Mouse (Mus musculus): Measurements from ENCODE around the gene Tmem260. TPM values are rescaled to one million over a fixed set of nuclear protein-coding genes. Genes with fewer than 3 reads are reported as not detected.
A peak's percentile ranks its signal among the peaks of the same experiment; 100 is the strongest.

Gene Tmem260
- polyA plus RNA-seq, 1 experiment from 2014 or later, result 23.3 TPM

GRCm38 (mm10) chr14:48431978-48432377 is 13.9 kb upstream of the Tmem260 start:
- H3K27ac ChIP-seq (ENCODE audit: low read depth, low read length), result no peak overlapping the region

GRCm38 (mm10) chr14:48443796-48444195 is 2.1 kb upstream of the Tmem260 start:
- Histone ChIP-seq H3K4me2 (replicated peaks; ENCODE audit: low read depth, low read length) (no peak overlapping the region), H3K27me3 (ENCODE audit: control insufficient read depth, insufficient read depth, low read length) (no peaks in the 10 kb centered on the region), H3K27ac (ENCODE audit: low read depth, low read length) (no peak overlapping the region), H3K9me3 (ENCODE audit: control insufficient read depth, low read length) (no peaks in the 10 kb centered on the region), H3K4me1 (replicated peaks; ENCODE audit: control insufficient read depth, insufficient read depth, low read length) (no peaks in the 10 kb centered on the region; the same call in 1 of the 2 replicates), H3K36me3 (ENCODE audit: control insufficient read depth, insufficient read depth, low read length) (no peaks in the 10 kb centered on the region), H3K4me3 (ENCODE audit: low read depth, low read length) (no peak overlapping the region), H3K9ac (ENCODE audit: low read depth, low read length) (no peak overlapping the region)
- ATAC-seq (ENCODE audit: low FRiP score) (no peak), DNase-seq (ENCODE audit: low spot score) (no peak)
- 46% methylated on average over 3 of the region's 3 CpGs for WGBS

More at GRCm38 (mm10) chr14:48431978-48432377, 13.9 kb upstream of the Tmem260 start:
- 88% methylated on average over 2 of the region's 2 CpGs for WGBS
- no peaks in the 10 kb centered on the region for H3K9me3 ChIP-seq (ENCODE audit: control insufficient read depth, low read length)
- H3K4me3 ChIP-seq (ENCODE audit: low read depth, low read length), result no peak overlapping the region
- DNase-seq (ENCODE audit: low spot score), result no peak
- no peak overlapping the region for H3K9ac ChIP-seq (ENCODE audit: low read depth, low read length)
- no peaks in the 10 kb centered on the region for H3K4me1 ChIP-seq (replicated peaks; ENCODE audit: control insufficient read depth, insufficient read depth, low read length)
- no peaks in the 10 kb centered on the region for H3K36me3 ChIP-seq (ENCODE audit: control insufficient read depth, insufficient read depth, low read length)
- ATAC-seq (ENCODE audit: low FRiP score), result no peak
- H3K4me2 ChIP-seq (replicated peaks; ENCODE audit: low read depth, low read length), result no peak overlapping the region
- no peaks in the 10 kb centered on the region for H3K27me3 ChIP-seq (ENCODE audit: control insufficient read depth, insufficient read depth, low read length)

GRCm38 (mm10) chr14:48451966-48452407 is 6.1 kb downstream of the Tmem260 start:
- 74% methylated on average over 18 of the region's 18 CpGs for WGBS
- H3K27me3 ChIP-seq (ENCODE audit: control insufficient read depth, insufficient read depth, low read length), result no peaks in the 10 kb centered on the region
- no peak for DNase-seq (ENCODE audit: low spot score)
- H3K4me1 ChIP-seq (replicated peaks; ENCODE audit: control insufficient read depth, insufficient read depth, low read length), result no peaks in the 10 kb centered on the region; the same call in 1 of the 2 replicates
- no peaks in the 10 kb centered on the region for H3K36me3 ChIP-seq (ENCODE audit: control insufficient read depth, insufficient read depth, low read length)
- no peak overlapping the region for H3K9ac ChIP-seq (ENCODE audit: low read depth, low read length)
- H3K4me3 ChIP-seq (ENCODE audit: low read depth, low read length), result no peak overlapping the region
- no peak overlapping the region for H3K27ac ChIP-seq (ENCODE audit: low read depth, low read length)
- ATAC-seq (ENCODE audit: low FRiP score), result 0 out of 2 replicates have a peak, but pooled peaks have one; percentile 19
- no peaks in the 10 kb centered on the region for H3K9me3 ChIP-seq (ENCODE audit: control insufficient read depth, low read length)
- no peak overlapping the region for H3K4me2 ChIP-seq (replicated peaks; ENCODE audit: low read depth, low read length)

- H3K27me3 ChIP-seq (ENCODE audit: control insufficient read depth, insufficient read depth, low read length), result no peaks in the 10 kb centered on the region
- no peak overlapping the region for H3K27ac ChIP-seq (ENCODE audit: low read depth, low read length)
- no peak overlapping the region for H3K4me3 ChIP-seq (ENCODE audit: low read depth, low read length)
- WGBS, result 78% methylated on average over 5 of the region's 5 CpGs
- H3K9me3 ChIP-seq (ENCODE audit: control insufficient read depth, low read length), result no peaks in the 10 kb centered on the region
- H3K4me2 ChIP-seq (replicated peaks; ENCODE audit: low read depth, low read length), result no peak overlapping the region
- no peaks in the 10 kb centered on the region for H3K4me1 ChIP-seq (replicated peaks; ENCODE audit: control insufficient read depth, insufficient read depth, low read length)
- ATAC-seq (ENCODE audit: low FRiP score) (no peak), DNase-seq (ENCODE audit: low spot score) (no peak)
- no peaks in the 10 kb centered on the region for H3K36me3 ChIP-seq (ENCODE audit: control insufficient read depth, insufficient read depth, low read length)
- no peak overlapping the region for H3K9ac ChIP-seq (ENCODE audit: low read depth, low read length)
Measured at GRCm38 (mm10) chr14:48453411-48453810, 7.5 kb downstream of the Tmem260 start.

- Histone ChIP-seq H3K36me3 (ENCODE audit: control insufficient read depth, insufficient read depth, low read length) (no peaks in the 10 kb centered on the region), H3K4me3 (ENCODE audit: low read depth, low read length) (no peak overlapping the region), H3K27ac (ENCODE audit: low read depth, low read length) (no peak overlapping the region), H3K4me2 (replicated peaks; ENCODE audit: low read depth, low read length) (no peak overlapping the region), H3K9me3 (ENCODE audit: control insufficient read depth, low read length) (no peaks in the 10 kb centered on the region), H3K27me3 (ENCODE audit: control insufficient read depth, insufficient read depth, low read length) (no peaks in the 10 kb centered on the region), H3K4me1 (replicated peaks; ENCODE audit: control insufficient read depth, insufficient read depth, low read length) (no peaks in the 10 kb centered on the region), H3K9ac (ENCODE audit: low read depth, low read length) (no peak overlapping the region)
- peak; percentile 89 for ATAC-seq (ENCODE audit: low FRiP score)
- 66% methylated on average over 12 of the region's 12 CpGs for WGBS
- DNase-seq (ENCODE audit: low spot score), result peak; percentile 43
Measured at GRCm38 (mm10) chr14:48456305-48457092, 10.6 kb downstream of the Tmem260 start.

- no peak for DNase-seq (ENCODE audit: low spot score)
- Histone ChIP-seq H3K4me2 (replicated peaks; ENCODE audit: low read depth, low read length) (no peak overlapping the region), H3K27ac (ENCODE audit: low read depth, low read length) (no peak overlapping the region), H3K9ac (ENCODE audit: low read depth, low read length) (no peak overlapping the region), H3K27me3 (ENCODE audit: control insufficient read depth, insufficient read depth, low read length) (no peaks in the 10 kb centered on the region), H3K4me1 (replicated peaks; ENCODE audit: control insufficient read depth, insufficient read depth, low read length) (no peaks in the 10 kb centered on the region), H3K4me3 (ENCODE audit: low read depth, low read length) (no peak overlapping the region), H3K36me3 (ENCODE audit: control insufficient read depth, insufficient read depth, low read length) (no peaks in the 10 kb centered on the region), H3K9me3 (ENCODE audit: control insufficient read depth, low read length) (no peaks in the 10 kb centered on the region)
- WGBS, result 90% methylated on average over 16 of the region's 16 CpGs
- no peak for ATAC-seq (ENCODE audit: low FRiP score)
Measured at GRCm38 (mm10) chr14:48457288-48457938, 11.5 kb downstream of the Tmem260 start.

GRCm38 (mm10) chr14:48458901-48459300 is 13.0 kb downstream of the Tmem260 start:
- Histone ChIP-seq H3K9ac (ENCODE audit: low read depth, low read length) (no peak overlapping the region), H3K27ac (ENCODE audit: low read depth, low read length) (no peak overlapping the region), H3K27me3 (ENCODE audit: control insufficient read depth, insufficient read depth, low read length) (no peaks in the 10 kb centered on the region), H3K36me3 (ENCODE audit: control insufficient read depth, insufficient read depth, low read length) (no peaks in the 10 kb centered on the region), H3K4me2 (replicated peaks; ENCODE audit: low read depth, low read length) (no peak overlapping the region), H3K9me3 (ENCODE audit: control insufficient read depth, low read length) (no peaks in the 10 kb centered on the region), H3K4me1 (replicated peaks; ENCODE audit: control insufficient read depth, insufficient read depth, low read length) (no peaks in the 10 kb centered on the region), H3K4me3 (ENCODE audit: low read depth, low read length) (no peak overlapping the region)
- DNase-seq (ENCODE audit: low spot score), result no peak
- 91% methylated on average over 9 of the region's 9 CpGs for WGBS
- no peak for ATAC-seq (ENCODE audit: low FRiP score)

- Histone ChIP-seq H3K27ac (ENCODE audit: low read depth, low read length) (no peak overlapping the region), H3K4me2 (replicated peaks; ENCODE audit: low read depth, low read length) (no peak overlapping the region), H3K4me3 (ENCODE audit: low read depth, low read length) (no peak overlapping the region), H3K9ac (ENCODE audit: low read depth, low read length) (no peak overlapping the region), H3K27me3 (ENCODE audit: control insufficient read depth, insufficient read depth, low read length) (no peaks in the 10 kb centered on the region), H3K4me1 (replicated peaks; ENCODE audit: control insufficient read depth, insufficient read depth, low read length) (no peaks in the 10 kb centered on the region), H3K36me3 (ENCODE audit: control insufficient read depth, insufficient read depth, low read length) (no peaks in the 10 kb centered on the region), H3K9me3 (ENCODE audit: control insufficient read depth, low read length) (no peaks in the 10 kb centered on the region)
- DNase-seq (ENCODE audit: low spot score), result no peak
- 67% methylated on average over 7 of the region's 7 CpGs for WGBS
- no peak for ATAC-seq (ENCODE audit: low FRiP score)
Measured at GRCm38 (mm10) chr14:48468339-48468738, 22.4 kb downstream of the Tmem260 start.

All from hindbrain, embryonic 11.5 days (tissue).